Mouse (Mus musculus) myocyte (in vitro differentiated cells): Measurements from ENCODE around the gene Klhl25.

Source experiments
- E2F4 ChIP-seq: IDR thresholded peaks from one replicate; pipeline ENCODE4 v1.6.1; 2011; ENCODE audit warnings: mild to moderate bottlenecking, control low read depth, moderate library complexity; ENCODE audit not compliant: insufficient read depth
- MAX ChIP-seq: IDR thresholded peaks from one replicate; pipeline ENCODE4 v1.6.1; 2011; ENCODE audit warnings: low read depth, mild to moderate bottlenecking, control low read depth
- POLR2A ChIP-seq: IDR thresholded peaks from one replicate; pipeline ENCODE4 v1.6.1; 2011; ENCODE audit warnings: low read depth, mild to moderate bottlenecking, control low read depth, moderate library complexity; ENCODE audit not compliant: insufficient read length
- POLR2AphosphoS2 ChIP-seq: IDR thresholded peaks from one replicate; pipeline ENCODE4 v1.6.1; 2011; ENCODE audit warnings: low read depth, control low read depth; ENCODE audit not compliant: insufficient read length
- SRF ChIP-seq: IDR thresholded peaks from one replicate; pipeline ENCODE4 v1.6.1; 2011; ENCODE audit warnings: low read depth; ENCODE audit not compliant: control insufficient read depth, insufficient read length
- TCF12 ChIP-seq: IDR thresholded peaks from one replicate; pipeline ENCODE4 v1.6.1; 2011; ENCODE audit warnings: mild to moderate bottlenecking, control low read depth; ENCODE audit not compliant: poor library complexity, insufficient read depth, severe bottlenecking
- TCF3 ChIP-seq: IDR thresholded peaks from one replicate; pipeline ENCODE4 v1.6.1; 2011; ENCODE audit warnings: low read depth, control low read depth; ENCODE audit not compliant: insufficient read length
- USF1 ChIP-seq: IDR thresholded peaks from one replicate; pipeline ENCODE4 v1.6.1; 2011; ENCODE audit warnings: low read depth, mild to moderate bottlenecking, control low read depth, moderate library complexity

GRCm38 (mm10) chr7:75910035-75910651 is 62.0 kb downstream of the Klhl25 start:
- TF ChIP-seq USF1, result no peak
- TF ChIP-seq POLR2A, result no peak
- TF ChIP-seq MAX, result no peak
- TF ChIP-seq TCF12, result no peak
- TF ChIP-seq TCF3, result no peak
- no peak for TF ChIP-seq POLR2AphosphoS2
- TF ChIP-seq E2F4, result no peak
- TF ChIP-seq SRF, result no peak
